Mouse (Mus musculus) cerebellum, adult 8-10 months (tissue): ENCODE measurements around the gene Spsb1.
A peak's percentile ranks its signal among the peaks of the same experiment; 100 is the strongest.

Experiments used
- DNase-seq: peaks from one replicate; pipeline ENCODE4 v3.0.0; 2022

Spsb1 gene

GRCm38 (mm10) chr4:149880908-149881307 is 73.9 kb downstream of the Spsb1 start:
- DNase-seq: no peak

- no peak for DNase-seq
Observed at GRCm38 (mm10) chr4:149879980-149880379, 74.9 kb downstream of the Spsb1 start.

- DNase-seq: no peak
Observed at GRCm38 (mm10) chr4:149878021-149878449, 76.8 kb downstream of the Spsb1 start.

- no peak for DNase-seq
Observed at GRCm38 (mm10) chr4:149877202-149877601, 77.6 kb downstream of the Spsb1 start.

GRCm38 (mm10) chr4:149876761-149877160 is 78.1 kb downstream of the Spsb1 start:
- DNase-seq: no peak

GRCm38 (mm10) chr4:149875986-149876501 is 78.8 kb downstream of the Spsb1 start:
- peak; percentile 55 for DNase-seq

GRCm38 (mm10) chr4:149875296-149875695 is 79.5 kb downstream of the Spsb1 start:
- DNase-seq: no peak

GRCm38 (mm10) chr4:149872236-149872635 is 82.6 kb downstream of the Spsb1 start:
- no peak for DNase-seq

- DNase-seq: no peak
Observed at GRCm38 (mm10) chr4:149871582-149871981, 83.3 kb downstream of the Spsb1 start.

GRCm38 (mm10) chr4:149871014-149871413 is 83.8 kb downstream of the Spsb1 start:
- no peak for DNase-seq

- DNase-seq: no peak
Observed at GRCm38 (mm10) chr4:149870412-149870811, 84.4 kb downstream of the Spsb1 start.

GRCm38 (mm10) chr4:149868725-149869124 is 86.1 kb downstream of the Spsb1 start:
- no peak for DNase-seq

GRCm38 (mm10) chr4:149868009-149868408 is 86.8 kb downstream of the Spsb1 start:
- DNase-seq: no peak

- DNase-seq: no peak
Observed at GRCm38 (mm10) chr4:149867351-149867750, 87.5 kb downstream of the Spsb1 start.

- DNase-seq: no peak
Observed at GRCm38 (mm10) chr4:149864395-149864794, 90.4 kb downstream of the Spsb1 start.

- no peak for DNase-seq
Observed at GRCm38 (mm10) chr4:149863522-149863921, 91.3 kb downstream of the Spsb1 start.

- no peak for DNase-seq
Observed at GRCm38 (mm10) chr4:149860393-149860792, 94.5 kb downstream of the Spsb1 start.

GRCm38 (mm10) chr4:149858584-149858983 is 96.3 kb downstream of the Spsb1 start:
- no peak for DNase-seq

GRCm38 (mm10) chr4:149858097-149858496 is 96.7 kb downstream of the Spsb1 start:
- DNase-seq: no peak

- DNase-seq: no peak
Observed at GRCm38 (mm10) chr4:149857688-149858087, 97.2 kb downstream of the Spsb1 start.

GRCm38 (mm10) chr4:149855892-149856807 is 98.7 kb downstream of the Spsb1 start:
- DNase-seq: no peak

GRCm38 (mm10) chr4:149855180-149855891 is 99.5 kb downstream of the Spsb1 start:
- no peak for DNase-seq

GRCm38 (mm10) chr4:149854770-149855169 is 100.1 kb downstream of the Spsb1 start:
- no peak for DNase-seq

- peak; percentile 22 for DNase-seq
Observed at GRCm38 (mm10) chr4:149854301-149854708, 100.5 kb downstream of the Spsb1 start.
